Mouse (Mus musculus) liver, postnatal 0 days (tissue): ENCODE results near the gene Rala. TPM values are rescaled to one million over a fixed set of nuclear protein-coding genes. Genes with fewer than 3 reads are reported as not detected.

Experiments
- ATAC-seq: fragments of 200-750 bp; cut with Nextera tagmentation; 2 replicates; pipeline ENCODE4 v1.8.0; 2017; ENCODE audit warnings: mild to moderate bottlenecking, moderate library complexity
- DNase-seq: peaks from one replicate; pipeline ENCODE4 v3.0.0-alpha.2; 2016
- H3K27ac ChIP-seq: fragments of 300-500 bp; sonication (generic); 2 replicates; pipeline ENCODE4 v1.5.1; 2014; ENCODE audit warnings: antibody characterized with exemption, moderate library complexity, mild to moderate bottlenecking, low read depth
- H3K27me3 ChIP-seq: fragments of 300-500 bp; sonication (generic); 2 replicates; pipeline ENCODE4 v1.6.1; 2014; ENCODE audit warnings: low read length, control low read depth, mixed read lengths; ENCODE audit not compliant: insufficient read depth
- H3K36me3 ChIP-seq: fragments of 300-500 bp; sonication (generic); replicated peaks from 2 replicates; pipeline ENCODE4 v1.6.1; 2014; ENCODE audit warnings: mild to moderate bottlenecking, control low read depth, low read length, moderate library complexity, mixed read lengths; ENCODE audit not compliant: insufficient read depth
- H3K4me1 ChIP-seq: fragments of 300-500 bp; sonication (generic); 2 replicates; pipeline ENCODE4 v1.6.1; 2014; ENCODE audit warnings: antibody characterized with exemption, mild to moderate bottlenecking, control low read depth; ENCODE audit not compliant: insufficient read depth
- H3K4me2 ChIP-seq: fragments of 300-500 bp; sonication (generic); 2 replicates; pipeline ENCODE4 v1.6.1; 2014; ENCODE audit warnings: low read depth, mild to moderate bottlenecking, low read length, moderate library complexity, mixed read lengths
- H3K4me3 ChIP-seq: fragments of 300-500 bp; sonication (generic); 2 replicates; pipeline ENCODE4 v1.5.1; 2014; ENCODE audit warnings: low read depth, low read length
- H3K9ac ChIP-seq: fragments of 300-500 bp; sonication (generic); replicated peaks from 2 replicates; pipeline ENCODE4 v1.6.1; 2014; ENCODE audit warnings: mild to moderate bottlenecking, moderate library complexity
- H3K9me3 ChIP-seq: fragments of 300-500 bp; sonication (generic); 2 replicates; pipeline ENCODE4 v1.6.1; 2016; ENCODE audit warnings: mild to moderate bottlenecking, control low read depth, low read length, mixed read lengths
- CTCF ChIP-seq: sonication (generic); IDR thresholded peaks from 2 replicates; pipeline ENCODE4 v1.5.1; 2016; ENCODE audit warnings: antibody characterized with exemption, low read depth
- EP300 ChIP-seq: IDR thresholded peaks from 2 replicates; pipeline ENCODE4 v1.6.1; 2016; ENCODE audit warnings: antibody characterized with exemption, low read depth, mild to moderate bottlenecking
- WGBS: fragments of 180-500 bp; shearing (Covaris S2); extraction: QIAGEN DNeasy Blood & Tissue Kit; methylation state at CpG from one replicate; pipeline ENCODE4 v1.1.7; 2014; ENCODE audit not compliant: insufficient replicate concordance; 5-methylcytosine and 5-hydroxymethylcytosine counted together
- polyA plus RNA-seq: library from polyadenylated mRNA; unstranded; fragments of >200 nt; fragmentation: Nextera tagmentation; extraction: Ambion mirVana; gene quantifications from 2 replicates; pipeline ENCODE4 v1.2.1, GENCODE M21; 2015

Rala gene
- polyA plus RNA-seq, 1 experiment from 2014 or later, result 25.6 TPM

DNA sequence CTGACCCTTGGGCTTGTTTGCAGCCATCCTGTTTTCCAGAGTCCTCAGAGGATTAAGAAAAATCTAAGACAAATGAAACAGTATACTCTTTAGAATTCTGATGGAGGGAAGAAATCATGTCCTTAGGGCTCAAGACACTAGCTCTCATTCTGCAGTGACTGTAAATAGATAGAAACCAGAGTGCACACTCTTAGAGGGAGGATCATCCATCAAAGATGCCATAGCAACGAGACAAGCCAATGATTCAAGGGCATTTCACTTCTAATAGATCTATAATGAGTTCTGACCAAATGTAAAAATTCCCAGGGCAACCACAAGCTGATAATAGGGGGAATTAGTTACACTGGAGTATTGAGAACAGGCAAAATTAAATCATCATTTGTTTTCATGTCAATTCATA lies 47.0 kb downstream of the Rala start:
- Histone ChIP-seq H3K9ac (no peak overlapping the region), H3K4me2 (no peak overlapping the region), H3K36me3 (peaks cover 2% of the 10 kb centered on the region; the same call in 1 of the 2 replicates), H3K4me3 (no peak overlapping the region), H3K4me1 (no peaks in the 10 kb centered on the region), H3K27ac (no peak overlapping the region), H3K9me3 (no peaks in the 10 kb centered on the region), H3K27me3 (no peaks in the 10 kb centered on the region)
- no peak for DNase-seq
- no peak for ATAC-seq
- no peak for TF ChIP-seq CTCF
- no peak for TF ChIP-seq EP300
- 67% methylated on average over 1 of the region's 1 CpGs for WGBS

DNA sequence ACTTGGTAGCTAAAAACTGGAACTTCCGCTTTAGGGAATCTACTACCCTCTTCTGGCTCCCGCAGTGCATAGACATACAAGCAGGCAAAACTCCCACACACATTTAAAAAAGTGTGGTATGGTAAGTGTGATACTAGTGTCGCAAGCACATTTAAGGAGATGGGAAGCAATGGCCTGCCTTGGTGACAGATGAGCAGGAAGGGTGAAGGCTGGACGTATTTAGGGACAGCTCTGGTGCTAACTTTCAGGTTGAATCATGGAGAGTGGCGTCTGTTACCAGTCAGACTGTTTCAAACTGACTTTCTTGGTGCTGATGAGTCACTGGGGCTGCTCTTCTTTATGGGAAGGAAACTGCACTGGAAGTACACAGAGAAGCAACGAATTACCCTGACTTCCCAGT lies 52.5 kb downstream of the Rala start:
- ATAC-seq (no peak), DNase-seq (no peak)
- H3K36me3 ChIP-seq, result peaks cover 2% of the 10 kb centered on the region
- H3K27ac ChIP-seq, result no peak overlapping the region
- no peak overlapping the region for H3K4me2 ChIP-seq
- H3K27me3 ChIP-seq, result no peaks in the 10 kb centered on the region
- no peaks in the 10 kb centered on the region for H3K4me1 ChIP-seq
- no peaks in the 10 kb centered on the region for H3K9me3 ChIP-seq
- H3K4me3 ChIP-seq, result no peak overlapping the region
- WGBS, result 80% methylated on average over 6 of the region's 6 CpGs
- TF ChIP-seq CTCF, result no peak
- no peak for TF ChIP-seq EP300
- no peak overlapping the region for H3K9ac ChIP-seq

DNA sequence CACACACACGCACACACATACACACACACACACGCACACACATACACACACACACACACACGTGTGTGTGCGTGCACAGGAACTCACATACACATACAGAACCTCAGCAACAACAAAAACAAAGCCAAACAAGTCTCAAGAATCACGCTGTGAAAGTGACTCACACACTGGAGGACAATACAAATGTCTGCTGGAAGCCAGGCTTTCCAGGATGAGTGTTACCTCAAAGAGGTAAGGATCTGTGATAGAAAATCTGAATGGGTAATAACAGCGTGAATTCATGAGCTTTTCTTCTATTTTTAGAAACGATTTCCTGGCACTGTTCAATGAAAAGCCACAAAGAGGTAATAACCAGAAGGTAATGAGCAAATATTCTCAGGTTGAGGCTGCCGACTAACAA lies 59.8 kb downstream of the Rala start:
- ATAC-seq, result no peak
- H3K27ac ChIP-seq, result no peak overlapping the region

DNA sequence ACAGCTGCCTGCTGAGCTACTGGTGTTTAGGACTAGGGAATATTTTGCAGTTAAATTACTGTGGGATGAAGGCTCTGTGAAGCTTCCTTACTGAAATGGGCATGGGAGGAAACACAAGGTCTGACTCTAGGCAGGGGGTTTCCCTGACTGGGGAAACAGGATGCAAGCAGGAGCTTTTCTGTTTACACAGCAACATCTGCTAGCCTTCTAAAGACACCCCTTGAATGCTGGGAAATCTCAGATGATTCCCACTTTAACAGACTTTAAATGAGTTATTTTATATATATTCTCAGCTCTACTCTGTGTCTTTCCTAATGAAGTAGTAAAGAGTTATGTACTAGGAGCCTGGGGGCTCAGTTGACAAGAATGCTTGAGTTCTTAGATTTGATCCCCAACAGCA lies 65.0 kb downstream of the Rala start:
- H3K27me3 ChIP-seq, result no peaks in the 10 kb centered on the region
- no peak overlapping the region for H3K9ac ChIP-seq
- no peak overlapping the region for H3K4me3 ChIP-seq
- H3K36me3 ChIP-seq, result peaks cover 2% of the 10 kb centered on the region; the same call in 1 of the 2 replicates
- no peak overlapping the region for H3K27ac ChIP-seq
- H3K4me1 ChIP-seq, result no peaks in the 10 kb centered on the region
- H3K9me3 ChIP-seq, result peaks cover 4% of the 10 kb centered on the region; the same call in 1 of the 2 replicates
- ATAC-seq (no peak), DNase-seq (no peak)
- no peak overlapping the region for H3K4me2 ChIP-seq
- TF ChIP-seq CTCF (no peak), EP300 (0 out of 2 replicates have a peak, but pooled peaks have one; percentile 7)

More for the DNA sequence above, 59.8 kb downstream of the Rala start:
- no peak for DNase-seq
- no peaks in the 10 kb centered on the region for H3K4me1 ChIP-seq
- no peak overlapping the region for H3K4me3 ChIP-seq
- no peaks in the 10 kb centered on the region for H3K27me3 ChIP-seq
- 69% methylated on average over 8 of the region's 8 CpGs for WGBS
- peaks cover 2% of the 10 kb centered on the region for H3K36me3 ChIP-seq
- H3K4me2 ChIP-seq, result no peak overlapping the region
- H3K9ac ChIP-seq, result no peak overlapping the region
- TF ChIP-seq EP300 (no peak), CTCF (no peak)
- no peaks in the 10 kb centered on the region for H3K9me3 ChIP-seq

DNA sequence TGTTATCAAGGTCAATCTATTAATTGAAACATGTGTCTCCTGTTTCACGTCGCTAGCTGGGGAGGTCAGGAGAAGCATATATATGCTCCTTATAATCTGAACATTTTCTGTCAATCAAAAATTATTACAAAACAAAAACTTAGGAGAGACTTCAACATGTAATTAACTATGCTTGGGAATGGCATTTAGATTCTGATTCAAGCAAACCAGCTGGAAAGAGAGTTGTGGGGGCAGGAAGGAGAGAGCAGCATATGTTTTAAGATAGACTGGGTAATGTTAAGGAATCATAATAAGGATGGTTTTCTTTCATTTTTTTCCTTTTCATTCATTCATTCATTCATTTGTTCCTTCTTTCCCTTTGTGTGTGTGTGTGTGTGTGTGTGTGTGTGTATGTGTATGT lies 77.3 kb downstream of the Rala start:
- 80% methylated on average over 2 of the region's 2 CpGs for WGBS
- Histone ChIP-seq H3K4me1 (no peaks in the 10 kb centered on the region), H3K4me2 (no peak overlapping the region), H3K4me3 (no peak overlapping the region), H3K27ac (no peak overlapping the region), H3K36me3 (no peaks in the 10 kb centered on the region), H3K9me3 (no peaks in the 10 kb centered on the region), H3K9ac (no peak overlapping the region), H3K27me3 (no peaks in the 10 kb centered on the region)
- no peak for TF ChIP-seq CTCF
- TF ChIP-seq EP300, result no peak
- no peak for DNase-seq
- ATAC-seq, result no peak

DNA sequence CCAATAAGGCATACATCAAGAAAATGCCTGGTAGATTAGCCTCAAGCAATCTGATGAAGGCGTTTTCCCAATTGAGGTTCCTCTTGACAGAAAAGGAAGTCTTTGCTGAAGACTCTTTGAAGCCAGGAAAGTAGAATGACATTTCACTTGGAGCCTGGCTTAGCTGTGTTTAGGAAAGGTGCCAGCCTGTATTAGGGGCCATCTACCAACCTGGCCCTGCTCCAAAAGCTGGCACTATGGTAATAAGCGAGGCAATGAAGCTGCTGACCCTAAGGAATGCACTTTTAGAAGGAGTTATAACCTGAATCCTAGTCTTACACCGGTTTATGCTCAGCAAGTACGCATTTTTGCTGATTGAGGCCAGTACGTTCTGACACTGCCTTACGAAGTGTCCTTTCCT lies 83.5 kb downstream of the Rala start:
- ATAC-seq, result no peak
- no peaks in the 10 kb centered on the region for H3K27me3 ChIP-seq
- 76% methylated on average over 6 of the region's 6 CpGs for WGBS

More for the DNA sequence above, 83.5 kb downstream of the Rala start:
- no peak overlapping the region for H3K9ac ChIP-seq
- no peaks in the 10 kb centered on the region for H3K36me3 ChIP-seq
- H3K4me1 ChIP-seq, result peaks cover 4% of the 10 kb centered on the region; the same call in 1 of the 2 replicates
- no peak for TF ChIP-seq EP300
- no peak for TF ChIP-seq CTCF
- no peak overlapping the region for H3K4me2 ChIP-seq
- H3K27ac ChIP-seq, result no peak overlapping the region
- no peak for DNase-seq
- no peaks in the 10 kb centered on the region for H3K9me3 ChIP-seq
- H3K4me3 ChIP-seq, result no peak overlapping the region
